Mouse (Mus musculus) CH12.LX (cell line): ENCODE results near the gene Rab33b.

ENCODE experiments used
- CTCF ChIP-seq, 2 experiments: IDR thresholded peaks in 1 of 2; conservative IDR thresholded peaks in 1 of 2; 2 replicates each; pipeline ENCODE4 v1.5.1; 2011 to 2012; ENCODE audit warnings: low read depth in 2 of 2, low read length in 2 of 2, improper control_type of control experiment in 1 of 2, inconsistent platforms in 1 of 2, mild to moderate bottlenecking in 1 of 2, moderate library complexity in 1 of 2
- EP300 ChIP-seq: IDR thresholded peaks from 2 replicates; pipeline ENCODE4 v1.6.1; 2011; ENCODE audit warnings: low read length, improper control_type of control experiment
- KAT2A ChIP-seq: IDR thresholded peaks from 2 replicates; pipeline ENCODE4 v1.6.1; 2012; ENCODE audit warnings: low read length, improper control_type of control experiment, inconsistent platforms; ENCODE audit not compliant: insufficient replicate concordance
- MAFK ChIP-seq: IDR thresholded peaks from 2 replicates; pipeline ENCODE4 v1.6.1; 2011; ENCODE audit warnings: low read length, improper control_type of control experiment; ENCODE audit not compliant: insufficient replicate concordance
- MAX ChIP-seq: IDR thresholded peaks from 2 replicates; pipeline ENCODE4 v1.6.1; 2011; ENCODE audit warnings: low read length, improper control_type of control experiment
- POLR2AphosphoS2 ChIP-seq: IDR thresholded peaks from 2 replicates; pipeline ENCODE4 v1.6.1; 2011; ENCODE audit warnings: low read depth, low read length, improper control_type of control experiment
- TCF12 ChIP-seq: IDR thresholded peaks from 2 replicates; pipeline ENCODE4 v1.6.1; 2014; ENCODE audit warnings: low read depth, mild to moderate bottlenecking, inconsistent platforms, low read length, improper control_type of control experiment

DNA sequence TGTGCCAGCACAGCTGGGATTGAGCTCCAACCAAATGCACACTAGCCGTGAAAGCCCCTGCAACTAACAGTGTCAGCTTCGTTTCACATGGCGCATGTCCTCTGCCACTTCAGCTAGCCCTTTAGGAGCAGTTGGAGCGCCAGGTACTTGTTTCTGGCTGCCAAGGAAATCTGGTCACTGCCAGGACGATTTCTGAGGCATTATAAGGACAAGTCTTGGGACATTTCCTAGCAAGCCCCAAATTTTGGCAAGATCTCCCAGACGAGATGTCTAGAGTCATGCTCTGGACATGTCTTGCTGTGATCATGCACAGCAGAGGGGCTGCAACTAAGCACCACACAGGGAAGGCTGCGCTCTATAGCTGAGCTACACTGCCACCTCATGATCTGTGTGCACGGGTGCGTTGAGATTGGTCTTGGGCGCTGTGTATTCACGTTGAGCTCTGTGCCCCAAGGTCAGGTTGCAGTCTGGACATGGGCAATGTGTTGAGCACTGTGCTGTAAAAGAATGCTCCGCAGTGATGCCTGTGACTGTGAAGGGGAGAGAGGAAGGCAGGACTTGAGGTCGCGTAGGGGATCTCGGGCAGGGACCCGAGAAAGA is 41.6 kb downstream of the Rab33b start:
- TF ChIP-seq CTCF (conservative IDR thresholded peaks at IDR 0.05 in 1 of 2, IDR thresholded peaks at IDR 0.05 in 1 of 2; ENCODE audit: low read depth in 2 of 2, low read length in 2 of 2) (no peak), MAX (no peak), TCF12 (no peak), KAT2A (no peak), MAFK (no peak), EP300 (no peak), POLR2AphosphoS2 (no peak)
